Mouse (Mus musculus): ENCODE data around the gene Ccdc87.
"Not testable (repeated sequence)": the region's sequence is repeated elsewhere in the genome, so short reads cannot be mapped to it uniquely, and the experiment has no call there.

Ccdc87 gene

GRCm38 (mm10) chr19:4839149-4839548 lies at the start of gene Ccdc87, which contains the start of gene Ccs:
Ccdc87 (plus strand) TSS chr19:4839366.
Ccs (minus strand) TSS chr19:4839332.
- peak; percentile 97 for DNase-seq

- DNase-seq, result no peak
Measured at GRCm38 (mm10) chr19:4793281-4793830, 45.8 kb upstream of the Ccdc87 start.

- peak; percentile 99 for DNase-seq
Measured at GRCm38 (mm10) chr19:4793831-4794422, 45.2 kb upstream of the Ccdc87 start, which contains the start of gene Rbm4. Rbm4 (minus strand) TSS chr19:4793901.

GRCm38 (mm10) chr19:4795929-4796328 lies 43.2 kb upstream of the Ccdc87 start:
- DNase-seq, result no peak

- DNase-seq, result no peak
Measured at GRCm38 (mm10) chr19:4797846-4798245, 41.3 kb upstream of the Ccdc87 start.

- DNase-seq, result no peak
Measured at GRCm38 (mm10) chr19:4799083-4799482, 40.1 kb upstream of the Ccdc87 start.

GRCm38 (mm10) chr19:4802691-4803091 lies 36.5 kb upstream of the Ccdc87 start:
- peak; percentile 65 for DNase-seq

DNA sequence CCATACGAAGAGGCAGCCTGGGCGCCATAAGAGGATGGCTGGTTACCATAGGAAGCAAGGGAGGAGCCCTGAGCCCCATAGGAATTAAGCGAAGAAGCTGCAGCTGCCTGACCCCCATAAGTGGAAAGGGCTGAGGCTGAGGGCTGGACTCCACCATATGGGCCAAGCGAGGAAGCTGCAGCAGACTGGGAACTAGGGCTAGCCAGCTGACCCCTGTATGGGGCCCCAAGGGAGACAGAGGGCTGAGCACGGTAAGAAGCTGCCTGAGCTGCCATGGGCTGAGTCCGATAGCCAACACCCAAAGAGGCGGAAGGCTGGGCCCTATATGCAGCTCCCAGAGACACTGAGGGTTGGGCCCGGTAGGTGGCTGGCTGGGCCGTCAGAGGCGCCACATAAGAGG lies 35.9 kb upstream of the Ccdc87 start:
- DNase-seq, result no peak

- DNase-seq, result no peak
Measured at GRCm38 (mm10) chr19:4810309-4810708, 28.9 kb upstream of the Ccdc87 start.

DNA sequence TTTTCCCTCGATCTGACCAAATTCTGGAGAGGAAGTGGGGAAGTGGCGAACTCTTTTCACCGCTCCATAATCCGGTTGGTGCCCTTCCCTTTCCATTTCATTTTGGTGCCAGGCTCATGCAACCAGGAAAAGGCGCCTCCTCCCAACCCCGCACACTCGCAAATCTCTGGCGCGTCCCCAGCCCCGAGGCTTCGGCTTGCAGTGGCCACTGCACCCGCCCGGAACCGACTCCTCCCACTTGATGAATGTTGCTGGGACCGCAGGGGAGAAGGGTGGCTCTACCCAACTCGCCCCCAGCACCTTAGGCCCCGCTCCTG lies 28.5 kb upstream of the Ccdc87 start:
- no peak for DNase-seq

- peak; percentile 99 for DNase-seq
Measured at GRCm38 (mm10) chr19:4811063-4811908, 27.9 kb upstream of the Ccdc87 start, which contains the start of the genes Gm21992 and Rbm14. Gm21992 (minus strand) TSS chr19:4811612. Rbm14 (minus strand) TSS chr19:4811634.

DNA sequence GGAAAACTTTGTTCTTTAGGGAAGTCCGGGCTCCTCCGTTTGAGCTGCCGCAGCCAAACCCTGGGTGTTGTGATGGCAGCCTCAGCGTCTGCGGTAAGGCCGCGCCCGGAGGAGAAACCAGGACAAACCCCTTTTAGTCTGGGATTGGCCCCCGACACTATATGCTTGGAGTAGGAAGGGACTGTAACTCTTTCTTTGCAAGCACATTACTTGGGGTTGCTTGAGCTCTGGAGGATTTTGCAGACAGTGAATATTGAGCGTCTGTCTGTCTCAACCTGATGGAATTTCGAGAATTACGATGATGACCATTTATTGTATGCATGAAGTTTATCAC lies 27.3 kb upstream of the Ccdc87 start:
- DNase-seq, result no peak

DNA sequence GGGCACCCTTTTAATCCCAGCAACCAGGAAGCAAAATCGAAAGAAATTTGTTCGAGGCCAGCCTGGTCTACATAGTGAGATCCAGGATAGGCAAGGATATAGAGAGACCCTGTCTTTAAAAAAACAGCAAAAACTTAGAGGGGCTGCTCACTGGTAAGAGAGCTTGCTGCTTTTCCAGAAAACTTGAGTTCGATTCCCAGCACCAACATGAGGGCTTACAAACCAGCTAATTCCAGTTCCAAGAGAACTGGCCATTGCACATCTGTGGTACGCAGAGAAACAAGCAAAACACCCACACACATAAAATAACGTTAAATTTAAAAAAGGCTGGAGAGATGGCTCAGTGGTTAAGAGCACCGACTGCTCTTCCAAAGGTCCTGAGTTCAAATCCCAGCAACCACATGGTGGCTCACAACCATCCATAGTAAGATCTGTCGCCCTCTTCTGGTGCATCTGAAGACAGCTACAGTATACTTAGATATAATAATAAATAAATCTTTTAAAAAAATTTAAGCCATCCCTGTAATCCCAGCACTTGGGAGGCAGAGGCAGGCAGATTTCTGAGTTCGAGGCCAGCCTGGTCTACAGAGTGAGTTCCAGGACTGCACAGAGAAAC lies 26.7 kb upstream of the Ccdc87 start:
- not testable (repeated sequence) for DNase-seq

- peak; percentile 61 for DNase-seq
Measured at GRCm38 (mm10) chr19:4813015-4813414, 26.2 kb upstream of the Ccdc87 start.

DNA sequence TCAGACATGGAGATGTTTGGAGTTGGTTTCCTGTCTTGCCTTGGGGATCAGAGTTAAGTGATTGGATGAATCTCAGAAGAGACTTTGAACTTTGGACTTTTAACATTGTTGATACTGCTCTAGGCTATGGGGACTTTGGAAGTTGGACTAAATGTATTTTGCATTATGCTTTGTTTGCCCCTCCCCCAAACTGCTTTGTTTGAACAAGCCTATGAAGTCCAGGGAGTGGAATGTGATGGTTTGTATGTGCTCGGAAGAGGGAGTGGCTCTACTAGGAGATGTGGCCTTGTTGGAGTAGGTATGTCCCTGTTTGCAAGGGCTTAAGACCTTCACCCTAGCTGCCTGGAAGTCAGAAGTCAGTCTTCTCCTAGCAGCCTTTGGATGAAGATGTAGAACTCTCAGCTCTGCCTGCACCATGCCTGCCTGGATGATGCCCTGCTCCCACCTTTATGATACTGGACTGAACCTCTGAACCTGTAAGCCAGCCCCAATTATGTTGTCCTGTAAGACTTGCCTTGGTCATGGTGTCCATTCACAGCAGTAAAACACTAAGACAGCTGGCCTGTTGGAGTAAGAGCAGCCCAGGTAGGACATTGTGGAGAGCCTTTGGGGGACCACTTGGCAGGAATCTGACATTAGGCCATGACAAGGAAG lies 21.9 kb upstream of the Ccdc87 start:
- no peak for DNase-seq

DNA sequence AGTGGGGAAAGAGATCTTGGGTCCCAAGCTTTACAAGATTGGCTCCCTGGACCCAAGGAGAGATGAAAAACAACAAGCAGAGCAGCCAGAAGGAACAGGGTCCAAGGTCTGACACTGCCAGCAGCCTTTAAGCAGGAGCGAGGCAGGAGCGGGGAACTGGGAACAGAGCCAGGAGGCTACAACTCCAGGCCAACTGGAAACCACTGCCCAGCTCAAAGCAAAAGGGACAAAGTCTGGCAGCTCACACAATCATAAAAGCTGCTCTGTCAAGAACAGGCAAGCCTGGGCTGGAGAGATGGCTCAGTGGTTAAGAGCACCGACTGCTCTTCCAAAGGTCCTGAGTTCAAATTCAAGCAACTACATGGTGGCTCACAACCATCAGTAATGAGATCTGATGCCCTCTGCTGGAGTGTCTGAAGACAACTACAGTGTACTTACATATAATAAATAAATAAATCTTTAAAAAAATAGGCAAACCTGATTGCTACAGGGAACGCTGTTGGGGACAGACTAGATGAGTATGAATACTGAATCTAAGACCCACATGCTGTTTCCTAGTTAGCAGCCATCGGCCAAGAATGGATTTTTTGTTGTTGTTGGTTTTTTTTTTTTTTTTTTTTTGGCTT lies 18.4 kb upstream of the Ccdc87 start:
- DNase-seq, result no peak

- no peak for DNase-seq
Measured at GRCm38 (mm10) chr19:4828444-4829114, 10.6 kb upstream of the Ccdc87 start.

DNA sequence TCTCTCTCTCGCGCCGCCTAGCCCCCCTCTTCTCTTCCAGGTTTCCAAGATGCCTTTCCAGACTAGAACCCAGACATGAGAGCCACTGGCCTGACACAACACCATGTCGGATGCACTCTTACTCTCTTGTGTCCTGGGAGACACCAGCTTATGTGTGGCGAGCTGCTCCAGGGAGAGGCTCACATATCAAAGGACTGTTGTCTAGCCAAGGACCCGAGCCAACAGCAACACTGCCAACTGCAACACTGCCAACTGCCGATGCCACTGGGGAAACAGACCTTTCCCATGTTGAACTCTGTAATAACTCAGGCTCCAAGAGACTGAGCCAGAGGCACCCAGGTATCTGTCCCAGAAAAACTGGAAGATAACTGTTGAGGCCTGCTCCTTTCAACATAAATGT lies 10.0 kb upstream of the Ccdc87 start:
- DNase-seq, result peak; percentile 83

- no peak for DNase-seq
Measured at GRCm38 (mm10) chr19:4833977-4834376, 5.2 kb upstream of the Ccdc87 start.

- no peak for DNase-seq
Measured at GRCm38 (mm10) chr19:4836096-4836495, 3.1 kb upstream of the Ccdc87 start.

GRCm38 (mm10) chr19:4837049-4837448 lies 2.1 kb upstream of the Ccdc87 start:
- no peak for DNase-seq

GRCm38 (mm10) chr19:4838526-4839140 lies 533 bp upstream of the Ccdc87 start:
- no peak for DNase-seq

All from cerebellum, adult 9-10 months (tissue).